Mouse (Mus musculus) cerebellum, adult 2 months (tissue): ENCODE data around the gene Itgb7.

ENCODE experiments used
- CTCF ChIP-seq: fragments of 200-500 bp; IDR thresholded peaks from 2 replicates; pipeline ENCODE4 v1.5.1; 2011; ENCODE audit warnings: low read depth, mild to moderate bottlenecking, control low read depth, low read length, moderate library complexity, borderline replicate concordance; ENCODE audit not compliant: insufficient read depth
- POLR2A ChIP-seq: fragments of 200-500 bp; IDR thresholded peaks from 2 replicates; pipeline ENCODE4 v1.6.1; 2011; ENCODE audit warnings: low read length, control low read depth, borderline replicate concordance; ENCODE audit not compliant: insufficient read depth

GRCm38 (mm10) chr15:102207351-102207750, 24.4 kb downstream of the Itgb7 start:
- TF ChIP-seq POLR2A (no peak), CTCF (no peak)
